Mouse (Mus musculus) fat pad, adult 2 months (tissue): Measurements from ENCODE around the gene Arhgef3.

ENCODE experiments used
- DNase-seq: peaks from one replicate; pipeline ENCODE4 v3.0.0-alpha.2; 2011; ENCODE audit warnings: low read depth, low spot score; ENCODE audit errors: extremely low read depth

The Arhgef3 gene

GRCm38 (mm10) chr14:27360849-27361248 lies 246.2 kb downstream of the Arhgef3 start:
- no peak for DNase-seq

GRCm38 (mm10) chr14:27361514-27361913 lies 246.8 kb downstream of the Arhgef3 start:
- no peak for DNase-seq

- no peak for DNase-seq
Measured at GRCm38 (mm10) chr14:27364668-27365257, 250.1 kb downstream of the Arhgef3 start.

- DNase-seq: no peak
Measured at GRCm38 (mm10) chr14:27367117-27367711, 252.5 kb downstream of the Arhgef3 start.

GRCm38 (mm10) chr14:27368619-27369018 lies 253.9 kb downstream of the Arhgef3 start:
- DNase-seq: no peak

- no peak for DNase-seq
Measured at GRCm38 (mm10) chr14:27369503-27369902, 254.8 kb downstream of the Arhgef3 start.

- DNase-seq: no peak
Measured at GRCm38 (mm10) chr14:27371669-27372076, 257.0 kb downstream of the Arhgef3 start.

- no peak for DNase-seq
Measured at GRCm38 (mm10) chr14:27373498-27373897, 258.8 kb downstream of the Arhgef3 start.

- peak; percentile 84 for DNase-seq
Measured at GRCm38 (mm10) chr14:27376115-27376648, 261.5 kb downstream of the Arhgef3 start.

- DNase-seq: no peak
Measured at GRCm38 (mm10) chr14:27378669-27379068, 264.0 kb downstream of the Arhgef3 start.

GRCm38 (mm10) chr14:27379404-27379803 lies 264.7 kb downstream of the Arhgef3 start:
- DNase-seq: no peak

- no peak for DNase-seq
Measured at GRCm38 (mm10) chr14:27381459-27381858, 266.8 kb downstream of the Arhgef3 start.

- DNase-seq: no peak
Measured at GRCm38 (mm10) chr14:27383321-27383830, 268.7 kb downstream of the Arhgef3 start.

GRCm38 (mm10) chr14:27384143-27384542 lies 269.4 kb downstream of the Arhgef3 start:
- DNase-seq: no peak

- no peak for DNase-seq
Measured at GRCm38 (mm10) chr14:27388616-27389015, 273.9 kb downstream of the Arhgef3 start.

- DNase-seq: no peak
Measured at GRCm38 (mm10) chr14:27389722-27390121, 275.0 kb downstream of the Arhgef3 start.

GRCm38 (mm10) chr14:27390663-27391062 lies 276.0 kb downstream of the Arhgef3 start:
- no peak for DNase-seq

GRCm38 (mm10) chr14:27391776-27392308 lies 277.1 kb downstream of the Arhgef3 start:
- no peak for DNase-seq

- no peak for DNase-seq
Measured at GRCm38 (mm10) chr14:27392660-27393059, 278.0 kb downstream of the Arhgef3 start.

GRCm38 (mm10) chr14:27393806-27394205 lies 279.1 kb downstream of the Arhgef3 start:
- DNase-seq: no peak

GRCm38 (mm10) chr14:27396424-27396823 lies 281.7 kb downstream of the Arhgef3 start:
- DNase-seq: no peak

GRCm38 (mm10) chr14:27397526-27397925 lies 282.8 kb downstream of the Arhgef3 start:
- no peak for DNase-seq
